Mouse (Mus musculus): ENCODE measurements around the gene Lamtor5. TPM values are rescaled to one million over a fixed set of nuclear protein-coding genes. Genes with fewer than 3 reads are reported as not detected.

The Lamtor5 gene
- total RNA-seq, 2 experiments from 2014 or later: 57.3 to 125 TPM

Other genes with a start within 250 kb of the Lamtor5 start
- 8.4 and 15.0 TPM in 2 replicates for gene Kcna3, start 242.7 kb upstream of the Lamtor5 start, total RNA-seq (2014; fragmentation: Nextera tagmentation)
- 4.4 and 5.1 TPM in 2 replicates for gene Kcna3, start 242.7 kb upstream of the Lamtor5 start, total RNA-seq (2017)
- gene Kcna2, start 177.7 kb upstream of the Lamtor5 start, total RNA-seq (2014; fragmentation: Nextera tagmentation): not detected in 2 replicates
- 0.04 TPM in 1 of 2 replicates, not detected in the other for gene Kcna2, start 177.7 kb upstream of the Lamtor5 start, total RNA-seq (2017)
- gene Kcna10, start 95.8 kb upstream of the Lamtor5 start, total RNA-seq (2014; fragmentation: Nextera tagmentation): not detected in 2 replicates
- not detected in 2 replicates for gene Kcna10, start 95.8 kb upstream of the Lamtor5 start, total RNA-seq (2017)
- gene Cym, start 57.1 kb upstream of the Lamtor5 start, total RNA-seq (2014; fragmentation: Nextera tagmentation): not detected in 2 replicates
- not detected in 2 replicates for gene Cym, start 57.1 kb upstream of the Lamtor5 start, total RNA-seq (2017)
- not detected in 2 replicates for gene A630076J17Rik, start 48.2 kb upstream of the Lamtor5 start, total RNA-seq (2014; fragmentation: Nextera tagmentation)
- not detected in 2 replicates for gene A630076J17Rik, start 48.2 kb upstream of the Lamtor5 start, total RNA-seq (2017)
- not detected in 2 replicates for gene Prok1, start 39.2 kb upstream of the Lamtor5 start, total RNA-seq (2014; fragmentation: Nextera tagmentation)
- not detected in 2 replicates for gene Prok1, start 39.2 kb upstream of the Lamtor5 start, total RNA-seq (2017)
- gene Slc16a4, start 12.4 kb downstream of the Lamtor5 start, total RNA-seq (2014; fragmentation: Nextera tagmentation): not detected in 2 replicates
- not detected in 2 replicates for gene Slc16a4, start 12.4 kb downstream of the Lamtor5 start, total RNA-seq (2017)
- 46.9 and 51.3 TPM in 2 replicates for gene Rbm15, start 54.8 kb downstream of the Lamtor5 start, total RNA-seq (2014; fragmentation: Nextera tagmentation)
- gene Rbm15, start 54.8 kb downstream of the Lamtor5 start, total RNA-seq (2017): 28.4 and 32.1 TPM in 2 replicates
- gene Kcnc4, start 180.7 kb downstream of the Lamtor5 start, total RNA-seq (2014; fragmentation: Nextera tagmentation): not detected in 2 replicates
- gene Kcnc4, start 180.7 kb downstream of the Lamtor5 start, total RNA-seq (2017): not detected in 2 replicates
- gene Slc6a17, start 239.2 kb downstream of the Lamtor5 start, total RNA-seq (2014; fragmentation: Nextera tagmentation): not detected in 2 replicates
- not detected in 2 replicates for gene Slc6a17, start 239.2 kb downstream of the Lamtor5 start, total RNA-seq (2017)